Mouse (Mus musculus) layer of hippocampus, adult 8-10 months (tissue): ENCODE results near the gene Zfp689. TPM values are rescaled to one million over a fixed set of nuclear protein-coding genes. Genes with fewer than 3 reads are reported as not detected.
"Not testable (repeated sequence)": the region's sequence is repeated elsewhere in the genome, so short reads cannot be mapped to it uniquely, and the experiment has no call there.

ENCODE experiments used
- DNase-seq, 2 experiments: peaks; one replicate each; pipeline ENCODE4 v3.0.0; 2022; ENCODE audit warnings: low spot score in 2 of 2
- total RNA-seq, 4 experiments: library from RNA; stranded (reverse); gene quantifications; 2 replicates each; pipeline ENCODE4 v1.2.4; 2022

Gene Zfp689
- 1 to 10 TPM; 4.5 to 7.3 (median 5.5) TPM for total RNA-seq

DNA sequence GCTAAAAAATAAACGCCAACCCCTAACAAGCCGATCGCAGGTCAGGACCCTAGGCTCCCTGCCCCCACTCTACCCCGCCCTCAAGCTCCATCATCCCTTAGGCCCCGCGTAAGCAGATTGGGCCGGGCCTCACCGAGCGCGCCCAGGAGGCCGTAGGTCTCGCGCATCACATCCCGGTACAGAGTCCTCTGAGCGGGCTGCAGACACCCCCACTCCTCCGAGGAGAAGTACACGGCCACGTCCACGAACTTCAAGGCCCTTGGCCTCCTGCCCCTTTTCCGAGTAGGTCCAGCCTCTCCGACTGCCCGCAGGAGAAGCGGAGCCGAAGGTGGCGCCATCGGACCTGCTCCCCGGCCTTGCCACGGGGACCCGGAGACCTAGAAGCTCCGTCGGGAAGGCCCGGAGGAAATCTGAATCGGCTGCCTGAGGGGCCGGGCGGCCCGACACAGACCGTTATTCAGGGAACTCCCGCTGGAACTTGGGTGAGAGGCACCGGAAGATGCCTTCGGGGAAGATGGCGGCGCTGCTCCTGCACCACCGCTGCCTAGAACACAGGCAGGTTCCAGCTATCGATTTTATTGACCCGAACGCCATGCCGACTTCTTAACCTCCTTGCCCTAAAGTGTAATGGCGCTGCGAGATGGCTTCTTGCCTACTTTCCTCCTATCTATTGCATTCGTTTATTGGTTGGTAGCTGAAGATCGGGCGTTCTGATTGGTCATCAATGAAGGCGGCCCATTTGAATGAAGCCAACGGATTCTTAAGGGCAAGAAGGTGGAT lies at the start of gene Zfp689:
TSS of gene Zfp689 (minus strand) at position 638 of the 780 bp plus-strand sequence.
- peak; percentile 96 for DNase-seq

- no peak for DNase-seq
Observed at GRCm38 (mm10) chr7:127498407-127498806, 49.4 kb upstream of the Zfp689 start.

- DNase-seq, result no peak
Observed at GRCm38 (mm10) chr7:127497382-127497781, 48.4 kb upstream of the Zfp689 start.

DNA sequence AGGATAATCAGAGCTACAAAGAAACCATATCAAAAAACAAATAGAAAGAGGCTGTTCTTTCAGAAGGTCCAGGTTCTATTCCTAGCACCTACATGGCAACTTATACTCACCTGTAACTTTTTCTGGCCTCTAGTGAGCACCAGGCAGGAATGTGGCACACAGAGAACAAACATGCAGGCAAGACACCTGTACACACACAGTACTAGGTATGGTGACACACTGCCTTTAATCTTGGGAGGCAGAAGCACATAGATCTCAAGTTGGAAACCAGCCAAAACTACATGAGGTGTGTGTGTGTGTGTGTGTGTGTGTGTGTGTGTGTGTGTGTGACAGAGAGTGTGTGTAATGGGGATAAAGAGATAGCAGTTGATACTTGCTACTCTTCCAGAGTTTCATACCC lies 45.7 kb upstream of the Zfp689 start:
- no peak for DNase-seq

GRCm38 (mm10) chr7:127491846-127492245 lies 42.9 kb upstream of the Zfp689 start:
- no peak for DNase-seq

- no peak for DNase-seq
Observed at GRCm38 (mm10) chr7:127489982-127490381, 41.0 kb upstream of the Zfp689 start.

GRCm38 (mm10) chr7:127488364-127488763 lies 39.4 kb upstream of the Zfp689 start:
- DNase-seq, result not testable (repeated sequence)

- DNase-seq, result no peak
Observed at GRCm38 (mm10) chr7:127485416-127485815, 36.5 kb upstream of the Zfp689 start.

DNA sequence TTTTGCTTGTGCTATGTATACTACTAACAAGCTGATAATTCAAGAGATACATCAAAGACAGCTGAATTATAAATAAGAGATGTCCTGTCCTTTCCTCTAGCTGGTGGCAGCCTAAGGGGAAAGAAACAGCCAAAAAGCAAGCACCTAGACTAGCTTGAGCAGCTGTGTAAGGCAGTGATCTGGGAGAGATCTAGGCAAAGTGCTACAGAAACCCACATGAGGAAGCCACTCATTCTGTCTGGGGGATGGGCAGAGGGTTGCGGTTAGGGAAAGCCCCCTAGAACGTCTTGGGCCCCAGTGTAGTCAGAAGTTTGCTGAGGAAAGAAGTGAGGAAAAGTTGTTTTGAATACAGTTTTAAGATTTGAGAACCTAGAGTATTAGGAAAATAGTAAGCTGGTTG lies 31.4 kb upstream of the Zfp689 start:
- DNase-seq, result no peak

DNA sequence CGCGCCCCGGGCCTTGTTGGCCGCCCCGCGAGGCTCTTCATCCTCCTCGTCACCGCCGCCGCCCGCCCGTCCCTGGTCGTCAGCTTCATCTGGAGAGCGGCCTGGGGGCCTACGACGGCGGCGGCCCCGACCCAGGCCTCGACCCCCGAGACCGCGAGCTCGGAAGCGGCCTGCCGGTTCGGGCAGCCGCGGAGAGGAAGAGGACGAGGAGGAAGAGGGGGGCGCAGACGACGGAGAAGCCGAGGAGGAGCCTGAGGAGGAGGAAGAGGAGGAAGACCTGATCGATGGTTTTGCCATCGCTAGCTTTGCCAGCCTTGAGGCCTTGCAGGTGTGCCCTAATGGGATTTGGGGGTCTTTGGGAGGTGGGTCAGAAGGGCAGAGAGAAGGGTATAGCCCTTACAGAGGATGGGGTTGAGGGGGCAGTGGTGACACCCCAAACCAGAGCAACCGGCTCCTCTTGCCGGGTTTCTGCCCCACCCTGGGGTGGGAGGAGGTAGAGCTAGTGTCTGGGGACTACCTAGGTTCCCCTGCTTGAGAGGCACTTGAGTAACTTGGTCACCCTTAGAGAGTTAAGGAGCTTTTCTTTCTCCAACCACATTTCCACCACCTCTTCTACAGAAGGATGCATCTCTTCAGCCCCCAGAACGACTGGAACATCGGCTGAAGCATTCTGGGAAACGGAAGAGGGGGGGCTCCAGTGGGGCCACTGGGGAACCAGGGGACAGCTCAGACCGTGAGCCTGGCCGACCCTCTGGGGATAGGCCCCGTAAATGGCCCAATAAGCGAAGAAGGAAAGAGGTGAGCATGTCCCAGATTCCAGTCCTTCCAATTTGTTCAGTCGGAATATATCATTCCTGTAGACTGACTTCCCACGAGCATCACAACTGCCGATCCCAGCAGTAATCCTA lies 30.6 kb upstream of the Zfp689 start:
- no peak for DNase-seq

GRCm38 (mm10) chr7:127478635-127479317 lies 29.8 kb upstream of the Zfp689 start, which contains the start of gene Fbrs:
TSS of gene Fbrs (plus strand) at chr7:127479199.
- peak; percentile 92 to 96 for DNase-seq

DNA sequence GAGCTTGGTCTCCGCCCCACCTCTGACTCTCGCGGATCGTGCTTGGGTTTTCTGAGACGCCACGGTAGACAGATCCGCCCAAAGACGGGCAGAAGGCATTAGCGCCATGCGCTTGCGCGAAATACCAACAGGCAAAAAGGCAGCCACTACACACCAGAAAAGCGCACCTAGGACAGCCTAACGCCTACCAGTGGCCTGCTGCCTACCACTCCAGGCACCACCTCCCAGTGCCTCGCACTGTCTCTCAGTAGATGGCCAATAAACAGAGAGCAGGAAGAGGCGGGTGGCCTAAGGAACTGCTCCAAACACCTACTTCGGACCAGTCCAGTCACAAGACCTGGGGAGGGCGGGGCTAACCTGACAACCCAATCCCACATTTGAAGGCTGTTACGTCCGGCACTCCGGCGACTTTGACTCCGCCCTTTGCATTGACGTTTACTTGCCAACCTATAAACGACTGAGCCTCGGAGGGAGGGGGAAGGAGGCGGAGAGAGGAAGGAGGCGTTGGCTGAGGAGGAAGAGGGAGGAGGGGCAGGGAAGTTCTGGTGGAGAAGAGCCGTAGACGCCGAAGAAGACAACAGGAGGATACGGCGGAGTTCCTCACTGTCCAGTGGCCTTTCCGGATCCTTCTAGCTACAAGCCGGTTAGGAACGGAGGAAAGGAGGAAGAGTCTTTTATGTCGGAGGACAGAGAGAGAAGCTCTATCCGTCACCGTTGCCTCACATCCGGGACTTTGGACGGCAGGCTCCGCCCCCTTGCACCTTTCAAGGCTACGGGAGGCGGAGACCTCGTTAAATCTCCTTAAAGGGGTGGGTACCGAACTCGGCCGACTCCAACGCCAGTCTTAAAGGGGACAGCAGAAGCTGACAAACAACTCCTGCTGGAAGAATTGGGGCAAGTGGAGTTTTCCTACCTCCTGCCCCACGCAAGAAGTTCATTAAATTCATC lies 29.0 kb upstream of the Zfp689 start:
- DNase-seq, result peak; percentile 99 to 100

- no peak for DNase-seq
Observed at GRCm38 (mm10) chr7:127476855-127477254, 27.9 kb upstream of the Zfp689 start.

- no peak for DNase-seq
Observed at GRCm38 (mm10) chr7:127476336-127476735, 27.4 kb upstream of the Zfp689 start.

GRCm38 (mm10) chr7:127475186-127475740 lies 26.3 kb upstream of the Zfp689 start:
- no peak for DNase-seq

GRCm38 (mm10) chr7:127474378-127475070 lies 25.6 kb upstream of the Zfp689 start:
- no peak for DNase-seq

GRCm38 (mm10) chr7:127473705-127474104 lies 24.7 kb upstream of the Zfp689 start:
- DNase-seq, result no peak

GRCm38 (mm10) chr7:127472060-127472459 lies 23.1 kb upstream of the Zfp689 start:
- DNase-seq, result no peak

DNA sequence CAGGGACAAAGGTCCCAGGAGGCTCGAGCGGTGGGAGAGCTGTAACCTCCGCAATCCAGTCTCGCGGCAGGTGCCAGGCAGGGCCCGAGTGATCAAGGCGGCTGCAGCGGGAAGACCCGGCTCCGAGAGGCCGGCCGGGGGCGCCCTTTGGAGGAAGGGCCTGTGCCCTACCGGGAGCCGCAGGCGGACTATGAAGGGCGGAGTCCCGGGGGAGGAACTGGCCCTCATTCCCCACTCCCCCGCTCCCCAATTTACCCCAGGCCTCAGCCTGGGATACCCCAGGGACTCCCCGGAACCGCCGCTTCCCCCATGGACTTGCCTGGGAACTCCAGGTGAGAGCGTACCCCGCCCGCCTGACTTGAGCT lies 22.7 kb upstream of the Zfp689 start:
- DNase-seq, result no peak
